Mouse (Mus musculus) brain, embryonic 14.5 days (tissue): Measurements from ENCODE around the gene Grid2.

Experiments used
- CTCF ChIP-seq: fragments of 200-500 bp; IDR thresholded peaks from 2 replicates; pipeline ENCODE4 v1.5.1; 2012; ENCODE audit warnings: inconsistent platforms, mild to moderate bottlenecking, moderate library complexity, borderline replicate concordance; ENCODE audit not compliant: insufficient read depth, insufficient read length; ENCODE audit errors: extremely low read depth
- POLR2A ChIP-seq: fragments of 200-500 bp; IDR thresholded peaks from 2 replicates; pipeline ENCODE4 v1.6.1; 2012; ENCODE audit warnings: mild to moderate bottlenecking, inconsistent platforms, borderline replicate concordance; ENCODE audit not compliant: poor library complexity, insufficient read depth, insufficient read length, severe bottlenecking; ENCODE audit errors: extremely low read depth

DNA sequence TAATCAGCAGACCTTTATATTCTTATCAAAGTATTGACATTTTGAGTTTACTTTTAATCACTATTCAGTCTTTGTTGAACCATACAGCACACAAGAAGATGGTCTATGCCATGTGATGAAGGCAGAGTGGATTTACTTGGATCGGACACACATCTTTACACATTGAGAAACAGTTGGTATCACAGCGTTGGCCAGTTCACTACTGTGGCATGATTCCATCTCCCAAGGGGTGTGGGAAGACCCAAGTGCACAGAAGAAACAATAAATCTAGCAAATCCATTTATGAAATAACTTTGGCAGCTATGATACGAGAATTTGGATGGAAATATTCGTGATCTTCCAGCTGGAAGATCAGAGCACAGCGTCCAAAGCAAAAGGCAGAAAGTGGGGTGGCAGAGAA lies 792.3 kb downstream of the Grid2 start:
- TF ChIP-seq CTCF: no peak
- no peak for TF ChIP-seq POLR2A
